Mouse (Mus musculus): ENCODE measurements around the gene Dnmt3l. TPM values are rescaled to one million over a fixed set of nuclear protein-coding genes. Genes with fewer than 3 reads are reported as not detected.
"Not testable (repeated sequence)": the region's sequence is repeated elsewhere in the genome, so short reads cannot be mapped to it uniquely, and the experiment has no call there.

The Dnmt3l gene
- total and polyA plus RNA-seq, 3 experiments: 0.16 TPM; not detected in 2

DNA sequence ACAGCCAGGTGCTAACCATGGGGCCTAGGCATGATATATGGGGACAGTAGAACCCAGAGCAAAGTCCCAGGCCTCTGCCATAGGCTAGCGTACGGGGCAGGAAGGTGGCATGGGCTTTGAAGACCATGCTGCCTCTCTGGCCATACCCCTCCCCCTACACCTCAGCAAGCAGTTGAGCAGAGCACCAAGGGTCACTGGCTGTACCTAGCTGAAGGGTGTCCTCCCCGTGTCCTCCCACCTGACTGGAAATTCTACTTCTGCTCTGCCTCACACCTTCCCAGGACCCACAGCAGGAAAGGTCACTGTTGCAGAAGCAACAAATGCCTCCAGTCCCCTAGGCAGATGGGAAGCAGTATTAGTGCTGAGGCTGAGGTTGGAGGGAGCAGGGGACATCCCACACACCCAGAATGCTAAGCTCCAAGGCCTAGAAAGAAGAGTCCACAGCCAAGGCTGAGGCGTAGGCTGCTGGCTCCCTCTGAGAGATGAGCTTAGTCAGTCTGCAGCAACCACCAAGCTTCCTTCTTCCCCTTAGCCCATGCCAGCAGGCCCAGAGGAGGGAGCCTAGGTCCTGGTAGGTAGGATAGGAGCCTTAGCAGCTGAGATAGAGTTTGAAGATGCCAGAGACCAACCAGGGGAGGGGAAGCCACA, 35.8 kb upstream of the Dnmt3l start:
- ATAC-seq (ENCODE audit: extremely low read depth, insufficient number of reproducible peaks, low FRiP score, poor library complexity, severe bottlenecking) (no peak), DNase-seq (ENCODE audit: low spot score) (no peak)
- Histone ChIP-seq H3K36me3 (replicated peaks) (peaks cover 78% of the 10 kb centered on the region), H3K27me3 (ENCODE audit: insufficient read depth, low read length) (no peaks in the 10 kb centered on the region), H3K4me3 (ENCODE audit: low read depth, low read length) (peak overlapping the region; percentile 91; the same call in 1 of the 2 replicates), H3K4me1 (ENCODE audit: insufficient read depth, low read depth, low read length) (peaks cover 70% of the 10 kb centered on the region), H3K9me3 (replicated peaks) (no peaks in the 10 kb centered on the region)
- TF ChIP-seq GATA1 (IDR thresholded peaks at IDR 0.05; ENCODE audit: borderline replicate concordance, low read length): no peak
- no peak for TF ChIP-seq GATA2 (IDR thresholded peaks at IDR 0.05; ENCODE audit: borderline replicate concordance, low read depth, low read length)
- no peak for TF ChIP-seq POLR2AphosphoS5 (IDR thresholded peaks at IDR 0.05; ENCODE audit: insufficient replicate concordance, low read depth, low read length)
- no peak for TF ChIP-seq TAL1 (conservative IDR thresholded peaks at IDR 0.05; ENCODE audit: low read depth, low read length)
- no peak for TF ChIP-seq CTCF (IDR thresholded peaks at IDR 0.05; ENCODE audit: low read depth, low read length)

GRCm38 (mm10) chr10:78007203-78007602, 34.5 kb upstream of the Dnmt3l start:
- peak overlapping the region; percentile 91; the same call in 1 of the 2 replicates for H3K4me3 ChIP-seq (ENCODE audit: low read depth, low read length)
- H3K36me3 ChIP-seq (replicated peaks): peaks cover 65% of the 10 kb centered on the region

DNA sequence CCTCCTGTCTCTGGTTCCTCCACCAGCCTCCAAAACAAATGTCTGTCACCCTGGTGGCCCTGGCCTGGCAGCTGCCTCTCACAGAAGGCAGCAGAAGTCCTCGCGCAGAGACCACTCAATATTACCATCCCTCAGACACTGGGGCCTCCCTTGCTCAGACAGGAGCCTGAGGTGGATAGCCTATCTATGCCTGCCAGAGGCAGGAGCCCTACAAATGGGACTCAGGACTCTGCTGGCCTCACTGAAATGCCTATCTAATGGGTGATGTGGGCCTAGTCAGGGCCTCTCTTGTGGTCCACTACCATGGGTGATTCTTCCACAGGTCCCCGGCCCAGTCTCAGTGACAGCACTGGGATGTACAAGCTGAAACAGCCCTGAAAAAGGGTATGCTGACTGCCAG, 33.6 kb upstream of the Dnmt3l start:
- Histone ChIP-seq H3K4me1 (ENCODE audit: insufficient read depth, low read depth, low read length) (peaks cover 64% of the 10 kb centered on the region), H3K36me3 (replicated peaks) (peaks cover 55% of the 10 kb centered on the region), H3K4me3 (ENCODE audit: low read depth, low read length) (peak overlapping the region; percentile 91), H3K27me3 (ENCODE audit: insufficient read depth, low read length) (no peaks in the 10 kb centered on the region), H3K9me3 (replicated peaks) (no peaks in the 10 kb centered on the region)
- no peak for DNase-seq (ENCODE audit: low spot score)
- ATAC-seq (ENCODE audit: extremely low read depth, insufficient number of reproducible peaks, low FRiP score, poor library complexity, severe bottlenecking): no peak
- no peak for TF ChIP-seq GATA2 (IDR thresholded peaks at IDR 0.05; ENCODE audit: borderline replicate concordance, low read depth, low read length)
- no peak for TF ChIP-seq GATA1 (IDR thresholded peaks at IDR 0.05; ENCODE audit: borderline replicate concordance, low read length)
- TF ChIP-seq POLR2AphosphoS5 (IDR thresholded peaks at IDR 0.05; ENCODE audit: insufficient replicate concordance, low read depth, low read length): no peak
- no peak for TF ChIP-seq CTCF (IDR thresholded peaks at IDR 0.05; ENCODE audit: low read depth, low read length)
- no peak for TF ChIP-seq TAL1 (conservative IDR thresholded peaks at IDR 0.05; ENCODE audit: low read depth, low read length)

More at GRCm38 (mm10) chr10:78007203-78007602, 34.5 kb upstream of the Dnmt3l start:
- H3K9me3 ChIP-seq (replicated peaks): no peaks in the 10 kb centered on the region
- no peak for ATAC-seq (ENCODE audit: extremely low read depth, insufficient number of reproducible peaks, low FRiP score, poor library complexity, severe bottlenecking)
- no peak for DNase-seq (ENCODE audit: low spot score)
- no peak for TF ChIP-seq TAL1 (conservative IDR thresholded peaks at IDR 0.05; ENCODE audit: low read depth, low read length)
- TF ChIP-seq POLR2AphosphoS5 (IDR thresholded peaks at IDR 0.05; ENCODE audit: insufficient replicate concordance, low read depth, low read length): no peak
- TF ChIP-seq GATA2 (IDR thresholded peaks at IDR 0.05; ENCODE audit: borderline replicate concordance, low read depth, low read length): no peak
- no peak for TF ChIP-seq GATA1 (IDR thresholded peaks at IDR 0.05; ENCODE audit: borderline replicate concordance, low read length)
- TF ChIP-seq CTCF (IDR thresholded peaks at IDR 0.05; ENCODE audit: low read depth, low read length): no peak
- H3K4me1 ChIP-seq (ENCODE audit: insufficient read depth, low read depth, low read length): peaks cover 62% of the 10 kb centered on the region
- no peaks in the 10 kb centered on the region for H3K27me3 ChIP-seq (ENCODE audit: insufficient read depth, low read length)

DNA sequence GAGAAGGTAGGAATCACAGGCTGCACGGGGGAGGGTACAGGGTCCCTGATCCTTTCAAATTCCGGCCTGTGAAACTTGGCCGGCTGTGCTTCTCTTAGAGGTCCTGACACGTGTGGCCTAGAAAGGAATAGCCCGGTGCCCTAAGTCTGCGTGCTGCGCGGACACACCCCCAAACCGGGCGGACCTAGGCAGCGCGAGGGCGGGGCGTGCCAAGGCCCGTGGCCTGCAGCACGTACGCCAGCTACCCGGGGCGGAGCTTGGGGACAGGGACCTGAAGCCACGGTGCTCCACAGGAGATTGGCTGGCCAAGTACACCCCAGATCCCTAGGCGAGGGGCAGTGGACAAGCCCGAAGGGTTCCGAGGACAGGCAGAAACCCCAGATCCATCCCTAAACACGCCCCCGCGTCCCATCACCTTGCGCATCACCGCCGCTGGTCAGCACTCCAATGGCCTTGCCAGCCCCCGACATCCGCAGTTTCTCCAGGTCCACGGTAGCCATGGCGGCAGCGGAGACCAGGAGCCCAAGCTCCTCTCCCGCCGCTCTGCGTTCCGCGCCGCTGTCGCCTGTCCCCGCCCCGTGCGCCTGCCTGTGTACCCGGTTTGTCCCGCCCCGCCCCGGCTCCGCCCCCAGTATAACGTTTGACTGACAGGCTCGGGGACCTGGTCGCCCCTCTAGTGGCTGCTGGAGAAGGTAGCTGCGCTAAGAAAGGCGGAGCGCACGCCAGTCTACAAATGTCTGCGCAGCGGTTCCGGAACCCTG, 32.4 kb upstream of the Dnmt3l start:
- peaks cover 62% of the 10 kb centered on the region for H3K4me1 ChIP-seq (ENCODE audit: insufficient read depth, low read depth, low read length)
- peak overlapping the region; percentile 91 for H3K4me3 ChIP-seq (ENCODE audit: low read depth, low read length)
- peak; percentile 82 for ATAC-seq (ENCODE audit: extremely low read depth, insufficient number of reproducible peaks, low FRiP score, poor library complexity, severe bottlenecking)
- DNase-seq (ENCODE audit: low spot score): peak; percentile 95
- H3K27me3 ChIP-seq (ENCODE audit: insufficient read depth, low read length): no peaks in the 10 kb centered on the region
- H3K36me3 ChIP-seq (replicated peaks): peaks cover 47% of the 10 kb centered on the region
- TF ChIP-seq GATA1 (IDR thresholded peaks at IDR 0.05; ENCODE audit: borderline replicate concordance, low read length) (no peak), CTCF (IDR thresholded peaks at IDR 0.05; ENCODE audit: low read depth, low read length) (no peak), GATA2 (IDR thresholded peaks at IDR 0.05; ENCODE audit: borderline replicate concordance, low read depth, low read length) (no peak), TAL1 (conservative IDR thresholded peaks at IDR 0.05; ENCODE audit: low read depth, low read length) (no peak), POLR2AphosphoS5 (IDR thresholded peaks at IDR 0.05; ENCODE audit: insufficient replicate concordance, low read depth, low read length) (no peak)
- 0 out of 2 replicates have a peak, but pooled peaks cover 1% of the 10 kb centered on the region for H3K9me3 ChIP-seq (replicated peaks)

DNA sequence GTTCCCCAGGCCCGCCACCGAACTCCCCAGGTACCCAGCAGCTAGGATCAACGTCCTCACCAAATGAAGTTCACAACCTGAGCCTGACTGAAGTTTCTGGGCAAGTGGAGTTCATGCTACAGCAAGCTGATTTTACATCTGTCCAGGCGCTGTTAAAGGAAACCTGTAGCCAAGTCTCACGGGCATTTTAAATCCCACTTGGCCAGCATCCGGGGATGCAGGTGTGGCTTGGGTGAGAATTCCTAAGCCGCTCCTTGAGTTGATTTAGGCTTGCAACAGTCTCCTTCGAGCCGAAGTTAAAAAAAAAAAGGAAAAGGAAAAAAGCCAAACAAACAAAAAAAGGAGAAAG, 31.8 kb upstream of the Dnmt3l start, which contains the start of gene Pfkl:
Gene Pfkl (minus strand): TSS at position 139 of the 349 bp plus-strand sequence.
- TF ChIP-seq GATA2 (IDR thresholded peaks at IDR 0.05; ENCODE audit: borderline replicate concordance, low read depth, low read length): no peak
- TF ChIP-seq TAL1 (conservative IDR thresholded peaks at IDR 0.05; ENCODE audit: low read depth, low read length): no peak
- TF ChIP-seq GATA1 (IDR thresholded peaks at IDR 0.05; ENCODE audit: borderline replicate concordance, low read length): no peak
- TF ChIP-seq CTCF (IDR thresholded peaks at IDR 0.05; ENCODE audit: low read depth, low read length): no peak
- TF ChIP-seq POLR2AphosphoS5 (IDR thresholded peaks at IDR 0.05; ENCODE audit: insufficient replicate concordance, low read depth, low read length): no peak
- Histone ChIP-seq H3K4me1 (ENCODE audit: insufficient read depth, low read depth, low read length) (peaks cover 56% of the 10 kb centered on the region), H3K27me3 (ENCODE audit: insufficient read depth, low read length) (no peaks in the 10 kb centered on the region), H3K9me3 (replicated peaks) (peaks cover 4% of the 10 kb centered on the region; the same call in 1 of the 2 replicates), H3K36me3 (replicated peaks) (peaks cover 41% of the 10 kb centered on the region), H3K4me3 (ENCODE audit: low read depth, low read length) (peak within 1 kb of the TSS; percentile 91)
- no peak for ATAC-seq (ENCODE audit: extremely low read depth, insufficient number of reproducible peaks, low FRiP score, poor library complexity, severe bottlenecking)
- DNase-seq (ENCODE audit: low spot score): no peak

- DNase-seq (ENCODE audit: low spot score) (no peak), ATAC-seq (ENCODE audit: extremely low read depth, insufficient number of reproducible peaks, low FRiP score, poor library complexity, severe bottlenecking) (no peak)
- peaks cover 5% of the 10 kb centered on the region; the same call in 1 of the 2 replicates for H3K9me3 ChIP-seq (replicated peaks)
- H3K27me3 ChIP-seq (ENCODE audit: insufficient read depth, low read length): no peaks in the 10 kb centered on the region
- peaks cover 52% of the 10 kb centered on the region for H3K4me1 ChIP-seq (ENCODE audit: insufficient read depth, low read depth, low read length)
- no peak for TF ChIP-seq GATA2 (IDR thresholded peaks at IDR 0.05; ENCODE audit: borderline replicate concordance, low read depth, low read length)
- no peak for TF ChIP-seq CTCF (IDR thresholded peaks at IDR 0.05; ENCODE audit: low read depth, low read length)
- TF ChIP-seq POLR2AphosphoS5 (IDR thresholded peaks at IDR 0.05; ENCODE audit: insufficient replicate concordance, low read depth, low read length): no peak
- TF ChIP-seq TAL1 (conservative IDR thresholded peaks at IDR 0.05; ENCODE audit: low read depth, low read length): no peak
- no peak for TF ChIP-seq GATA1 (IDR thresholded peaks at IDR 0.05; ENCODE audit: borderline replicate concordance, low read length)
- H3K4me3 ChIP-seq (ENCODE audit: low read depth, low read length): peak overlapping the region; percentile 64
- peaks cover 37% of the 10 kb centered on the region for H3K36me3 ChIP-seq (replicated peaks)
These were observed 31.4 kb upstream of the Dnmt3l start for GRCm38 (mm10) chr10:78010335-78010734.

- Histone ChIP-seq H3K36me3 (replicated peaks) (peaks cover 29% of the 10 kb centered on the region), H3K4me1 (ENCODE audit: insufficient read depth, low read depth, low read length) (peaks cover 44% of the 10 kb centered on the region)
- H3K9me3 ChIP-seq (replicated peaks); DNase-seq (ENCODE audit: low spot score); H3K27me3 ChIP-seq (ENCODE audit: insufficient read depth, low read length); H3K4me3 ChIP-seq (ENCODE audit: low read depth, low read length); ATAC-seq (ENCODE audit: extremely low read depth, insufficient number of reproducible peaks, low FRiP score, poor library complexity, severe bottlenecking): not testable (repeated sequence)
These were observed 30.6 kb upstream of the Dnmt3l start for GRCm38 (mm10) chr10:78011116-78011515.

All from G1E (cell line).